Mouse (Mus musculus) kidney, postnatal 10 days (tissue): ENCODE data around the gene Hpgd.
A peak's percentile ranks its signal among the peaks of the same experiment; 100 is the strongest.
"Not testable (repeated sequence)": the region's sequence is repeated elsewhere in the genome, so short reads cannot be mapped to it uniquely, and the experiment has no call there.

Experiments used
- DNase-seq: peaks from one replicate; pipeline ENCODE4 v3.0.0; 2021; ENCODE audit warnings: mixed read lengths

Gene Hpgd

GRCm38 (mm10) chr8:56294373-56294877 is at the start of gene Hpgd:
Hpgd (plus strand) TSS chr8:56294585.
- DNase-seq: peak; percentile 75

DNA sequence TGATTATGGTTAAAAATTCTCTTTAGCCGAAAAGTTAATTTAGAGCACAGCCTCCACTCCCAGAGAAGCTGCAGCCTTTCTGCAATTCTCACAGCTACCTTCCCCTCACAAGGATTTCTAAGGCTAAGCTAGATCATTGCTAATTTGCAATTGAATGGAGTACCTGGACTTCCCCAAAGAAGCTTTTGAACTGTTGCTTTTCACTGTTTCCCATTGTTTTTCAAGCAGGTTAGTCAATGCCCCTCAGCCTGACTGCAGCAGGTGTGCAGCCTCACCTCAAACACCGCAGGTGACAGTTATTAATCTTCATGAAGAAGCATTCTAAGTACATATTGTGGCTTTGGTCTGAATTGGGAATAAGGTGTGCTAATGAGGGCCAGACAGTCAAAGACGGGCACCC is 42.7 kb upstream of the Hpgd start:
- DNase-seq: not testable (repeated sequence)

DNA sequence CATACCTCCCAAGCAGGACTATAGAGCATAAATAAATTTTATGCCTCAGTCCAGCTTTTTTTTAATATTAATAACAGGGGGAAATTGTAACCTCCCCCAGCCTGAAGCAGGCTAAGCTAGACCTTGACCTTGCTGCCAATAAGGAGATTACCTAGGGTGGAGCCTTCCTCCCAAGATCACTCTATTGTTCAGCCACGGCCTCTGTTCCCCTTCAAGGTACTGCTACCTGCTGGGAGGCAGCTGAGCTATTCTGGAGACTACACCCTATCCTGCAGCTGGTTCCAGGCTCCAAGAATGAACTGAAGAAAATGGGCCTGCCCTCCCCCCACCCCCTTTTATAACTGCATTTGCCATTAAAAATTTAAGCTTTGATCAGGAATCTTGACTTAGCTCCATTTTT is 42.1 kb upstream of the Hpgd start:
- DNase-seq: no peak

DNA sequence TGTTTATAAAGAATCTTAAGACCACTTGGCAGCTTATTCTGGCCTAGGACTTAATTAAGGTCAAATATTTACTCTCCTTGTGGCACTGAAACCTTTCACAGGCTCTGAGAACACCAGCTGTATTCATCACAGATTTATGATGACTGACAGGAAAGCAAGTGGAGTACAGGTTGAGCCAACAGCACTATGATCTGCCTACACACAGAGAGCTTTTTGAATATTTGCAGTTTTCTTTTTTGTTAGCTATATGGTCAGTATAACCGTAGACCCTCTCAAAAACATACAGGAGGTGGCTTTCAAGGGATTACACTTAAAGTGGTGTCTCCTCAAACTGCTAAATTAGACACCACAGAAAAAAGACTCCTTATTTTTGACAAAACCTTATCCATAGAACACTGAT is 33.2 kb upstream of the Hpgd start:
- DNase-seq: no peak

DNA sequence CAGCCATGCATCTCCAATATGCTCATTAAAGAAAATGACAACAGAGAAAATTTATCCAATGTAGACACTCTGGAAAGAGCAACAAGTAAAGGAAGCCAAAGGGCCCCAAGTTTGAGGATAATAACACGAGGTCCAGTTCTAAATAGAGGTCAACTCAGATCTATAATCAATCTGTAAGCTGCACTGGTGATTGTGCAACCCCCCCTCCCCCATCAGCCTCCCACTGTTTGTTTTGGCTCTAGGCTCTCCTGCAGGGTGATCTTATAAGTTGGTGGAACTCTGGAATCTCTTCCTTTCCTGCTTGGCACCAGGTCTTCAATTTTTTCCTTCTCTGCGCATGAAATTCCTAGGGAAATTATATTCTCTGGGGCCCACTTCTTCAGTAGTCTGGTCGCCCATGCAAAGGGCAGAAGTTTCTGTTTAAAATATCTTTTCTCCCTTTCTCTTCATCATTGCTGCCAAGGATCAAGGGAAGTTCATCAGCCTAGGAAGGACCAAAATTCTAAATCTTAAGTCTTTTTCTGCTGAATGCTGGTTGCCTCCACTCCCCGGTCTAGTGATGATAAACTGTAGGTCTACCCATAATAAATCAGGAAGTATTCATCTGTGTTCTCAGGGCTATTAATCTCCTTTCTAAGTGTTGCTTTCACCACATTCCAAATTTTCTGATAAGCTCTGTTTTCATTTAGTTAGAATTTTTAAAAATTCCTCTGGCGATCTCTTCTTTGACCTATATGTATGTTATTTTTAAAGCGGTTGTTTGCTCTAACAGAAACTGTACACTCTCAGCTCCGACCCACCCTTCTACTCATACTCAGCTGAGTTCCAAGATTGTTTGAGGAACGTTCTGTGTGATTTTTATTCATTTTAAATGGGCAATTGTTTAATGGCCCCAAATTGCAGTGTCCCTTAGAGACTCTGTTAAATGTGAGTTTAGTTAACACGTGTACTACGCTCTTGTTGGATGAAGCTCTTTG is 24.4 kb upstream of the Hpgd start:
- DNase-seq: peak; percentile 60

- DNase-seq: no peak
Observed at GRCm38 (mm10) chr8:56272934-56273333, 21.5 kb upstream of the Hpgd start.

GRCm38 (mm10) chr8:56275316-56275715 is 19.1 kb upstream of the Hpgd start:
- no peak for DNase-seq

- DNase-seq: no peak
Observed at GRCm38 (mm10) chr8:56277810-56278528, 16.4 kb upstream of the Hpgd start.

DNA sequence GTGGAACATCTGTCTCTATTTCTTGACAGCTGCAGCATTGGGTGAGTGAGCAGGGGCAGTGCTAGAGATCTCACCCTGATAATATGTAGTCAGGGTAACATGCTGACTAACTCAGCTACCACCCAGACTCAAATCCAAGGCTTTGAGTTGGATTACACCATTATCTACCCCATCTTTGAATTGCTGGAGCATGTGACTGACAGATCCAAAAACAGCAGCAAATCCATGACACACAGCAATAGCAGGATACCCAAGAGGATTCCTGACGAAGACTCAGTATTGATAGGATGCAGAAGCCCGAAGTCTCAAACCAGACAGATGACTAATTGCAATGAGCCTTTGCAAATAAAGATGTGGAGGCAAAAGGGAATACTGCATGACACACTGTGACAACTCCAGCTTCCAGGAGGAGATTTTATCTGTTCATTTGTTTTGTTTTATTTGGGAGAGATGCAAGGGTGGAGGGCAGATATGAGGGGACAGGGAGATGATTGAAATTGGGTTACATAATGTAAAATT is 15.8 kb upstream of the Hpgd start:
- DNase-seq: no peak

DNA sequence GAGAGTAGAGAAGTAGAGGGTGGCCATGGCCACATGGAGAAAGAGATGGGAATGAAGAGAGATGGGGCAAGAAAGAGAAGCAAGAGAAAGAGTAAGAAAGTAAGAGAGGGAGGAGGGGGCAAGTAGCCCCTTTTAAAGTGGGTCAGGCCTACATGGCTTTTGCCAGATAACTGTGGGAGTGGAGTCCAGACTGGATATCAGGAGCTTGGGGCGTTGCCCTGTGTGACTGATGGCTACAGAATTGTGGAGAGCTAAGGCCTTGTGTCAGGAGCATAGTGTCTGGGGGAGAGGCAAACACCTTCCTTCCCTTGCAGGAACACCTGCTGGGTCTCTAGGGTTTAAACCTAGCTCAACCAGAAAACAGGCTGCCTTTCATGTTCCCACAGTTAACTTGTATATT is 10.4 kb upstream of the Hpgd start:
- DNase-seq: no peak

DNA sequence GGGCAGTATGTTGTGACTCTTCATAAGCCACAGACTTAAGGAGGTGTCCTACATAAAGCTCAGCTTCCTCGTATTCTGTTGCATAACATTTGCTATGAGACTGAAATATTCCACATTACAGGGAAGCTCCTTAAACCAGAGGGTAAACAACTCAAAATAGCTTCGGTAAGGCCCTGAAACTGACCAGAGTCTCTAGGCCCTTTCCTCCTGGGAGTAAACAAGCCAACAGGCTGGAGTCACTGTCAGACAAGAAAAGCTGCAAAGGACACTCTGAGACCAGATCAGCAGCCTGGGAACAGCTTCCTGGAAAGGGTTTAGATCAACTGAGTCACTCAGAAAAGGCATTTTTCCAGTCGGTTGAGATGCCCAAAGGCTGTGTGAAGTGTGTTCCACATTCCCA is 9.4 kb upstream of the Hpgd start:
- DNase-seq: peak; percentile 7

DNA sequence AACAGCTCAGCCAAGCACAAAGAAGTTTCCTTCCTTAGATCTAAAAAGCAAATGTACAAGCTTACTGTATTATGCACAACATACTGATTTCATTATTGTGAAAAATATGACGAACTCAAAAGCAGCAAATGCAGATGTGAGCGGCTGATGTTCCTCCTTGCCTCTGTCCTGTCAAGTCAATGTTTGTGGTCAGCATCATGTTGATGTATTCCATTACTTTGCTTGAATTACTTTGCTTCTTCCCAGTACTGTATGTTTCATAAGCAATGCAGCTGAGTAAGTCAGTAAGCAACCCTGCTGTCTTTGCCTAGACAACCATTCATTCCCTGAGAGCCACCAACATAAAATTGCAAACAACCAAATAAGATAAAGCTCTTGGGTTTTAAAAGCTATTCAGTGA is 7.7 kb upstream of the Hpgd start:
- DNase-seq: no peak

DNA sequence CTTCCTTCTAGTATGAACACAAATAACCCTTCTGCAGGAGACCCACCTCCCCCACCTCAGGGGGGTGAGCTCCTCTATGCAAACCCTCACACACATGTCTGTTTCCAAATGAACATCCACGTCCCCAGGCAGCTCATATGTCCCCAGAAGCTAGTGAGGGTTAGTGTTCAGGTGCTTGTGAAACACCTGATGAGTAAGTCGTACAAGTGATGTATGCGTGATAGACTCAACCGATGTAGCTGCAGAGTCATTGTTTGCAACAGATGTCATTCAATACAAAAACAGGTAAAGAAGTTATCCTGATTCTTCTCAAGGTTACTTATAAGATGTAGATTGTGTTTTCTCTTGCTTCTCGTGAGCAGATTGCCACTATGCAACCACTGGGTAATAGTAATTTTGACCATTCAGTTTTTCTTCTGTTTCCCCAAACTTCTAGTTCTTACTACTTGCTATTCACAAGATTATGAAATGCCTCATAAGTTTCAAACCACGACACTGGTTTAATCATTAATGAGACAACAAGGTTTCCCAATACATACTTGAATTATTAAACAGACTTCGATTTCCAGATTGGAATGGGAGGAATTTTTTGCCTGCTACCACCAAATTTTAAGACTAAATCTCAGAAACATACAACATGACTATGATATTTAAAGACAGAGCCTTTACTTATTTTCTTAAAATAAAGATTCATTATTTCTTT is 6.9 kb upstream of the Hpgd start:
- no peak for DNase-seq

GRCm38 (mm10) chr8:56292318-56292717 is 2.1 kb upstream of the Hpgd start:
- no peak for DNase-seq

DNA sequence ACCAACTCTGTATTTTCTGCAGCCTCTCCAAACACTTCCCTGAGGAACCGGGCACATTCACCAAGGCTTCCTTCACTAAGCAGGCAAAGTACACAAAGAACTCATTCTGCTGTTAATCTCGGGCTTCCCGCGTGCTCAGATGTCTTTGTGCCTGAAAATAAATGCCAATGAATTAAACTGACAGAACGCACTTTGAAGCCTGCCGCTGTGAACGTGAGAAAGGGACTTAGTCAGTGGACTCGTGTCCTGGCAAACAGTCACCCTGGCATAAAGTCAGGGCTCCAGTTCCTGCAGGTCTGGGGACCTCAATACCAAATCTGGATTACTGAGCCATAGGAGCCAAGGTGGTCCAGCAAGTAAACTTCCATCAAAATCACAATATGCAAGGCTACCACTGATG is 905 bp upstream of the Hpgd start:
- DNase-seq: peak; percentile 23

DNA sequence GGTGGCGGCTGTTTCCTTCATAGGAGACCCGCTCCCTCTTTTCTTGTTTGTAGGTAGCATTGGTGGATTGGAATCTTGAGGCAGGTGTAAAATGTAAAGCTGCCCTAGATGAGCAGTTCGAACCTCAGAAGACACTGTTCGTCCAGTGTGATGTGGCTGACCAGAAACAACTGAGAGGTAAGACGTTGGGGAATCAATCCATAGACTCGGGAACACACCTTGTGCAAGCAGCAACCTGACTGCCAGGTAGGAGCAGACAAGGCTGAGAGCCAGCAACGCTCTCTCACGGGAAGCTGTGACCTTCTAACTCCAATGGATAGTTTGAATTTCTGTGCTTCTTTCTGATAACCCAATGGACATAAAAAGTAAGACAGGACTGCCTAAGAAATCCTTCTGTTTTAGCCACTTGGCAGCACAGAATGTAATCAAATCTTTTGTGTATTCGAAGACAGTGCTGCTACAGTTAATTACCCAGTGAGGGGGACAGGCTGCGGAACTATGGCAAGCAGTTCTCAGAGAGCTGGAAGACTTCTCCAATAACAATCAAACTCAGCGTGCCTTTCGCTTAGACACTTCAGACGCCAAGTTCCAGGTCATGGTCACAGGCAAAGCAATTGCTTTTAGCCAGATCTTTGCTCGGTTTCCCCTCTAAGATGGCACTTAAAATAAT is 636 bp downstream of the Hpgd start:
- DNase-seq: no peak

DNA sequence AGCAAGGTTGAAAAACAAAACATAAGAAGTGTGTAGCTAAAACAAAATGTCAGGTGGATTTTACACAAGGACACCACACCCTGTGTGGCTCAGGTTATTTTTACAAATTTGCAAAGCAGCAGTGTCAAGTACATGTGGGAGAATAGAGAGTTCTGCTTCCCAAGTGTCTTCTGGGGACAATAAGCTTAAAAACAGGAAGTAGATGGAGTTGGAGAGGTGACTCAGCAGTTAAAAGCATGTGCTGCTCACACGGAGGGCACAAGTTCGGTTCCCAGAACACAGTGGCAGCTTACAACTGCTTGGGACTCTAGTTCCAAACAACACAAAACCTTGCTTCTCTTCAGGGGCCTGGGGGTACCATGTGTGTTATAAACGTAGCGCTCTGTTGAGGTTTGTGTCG is 5.0 kb downstream of the Hpgd start:
- DNase-seq: no peak

DNA sequence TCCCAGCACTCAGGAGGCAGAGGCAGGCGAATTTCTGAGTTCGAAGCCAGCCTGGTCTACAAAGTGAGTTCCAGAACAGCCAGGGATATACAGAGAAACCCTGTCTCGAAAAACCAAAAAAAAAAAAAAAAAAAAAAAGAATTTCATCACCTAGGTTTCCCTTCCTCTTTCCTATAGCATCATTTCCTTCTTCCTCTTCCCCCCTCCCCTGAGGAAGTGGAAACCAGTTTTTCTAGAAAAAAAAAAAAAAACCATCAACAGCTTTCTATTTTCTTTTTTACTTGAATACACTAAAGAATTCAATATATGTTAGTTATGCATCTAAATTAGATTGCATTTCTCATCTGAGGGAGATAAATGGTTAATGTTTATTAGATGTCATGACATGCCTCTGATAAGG is 6.9 kb downstream of the Hpgd start:
- not testable (repeated sequence) for DNase-seq

GRCm38 (mm10) chr8:56304595-56304994 is 10.2 kb downstream of the Hpgd start:
- no peak for DNase-seq

- no peak for DNase-seq
Observed at GRCm38 (mm10) chr8:56313622-56314021, 19.2 kb downstream of the Hpgd start.

GRCm38 (mm10) chr8:56315189-56315588 is 20.8 kb downstream of the Hpgd start:
- no peak for DNase-seq

DNA sequence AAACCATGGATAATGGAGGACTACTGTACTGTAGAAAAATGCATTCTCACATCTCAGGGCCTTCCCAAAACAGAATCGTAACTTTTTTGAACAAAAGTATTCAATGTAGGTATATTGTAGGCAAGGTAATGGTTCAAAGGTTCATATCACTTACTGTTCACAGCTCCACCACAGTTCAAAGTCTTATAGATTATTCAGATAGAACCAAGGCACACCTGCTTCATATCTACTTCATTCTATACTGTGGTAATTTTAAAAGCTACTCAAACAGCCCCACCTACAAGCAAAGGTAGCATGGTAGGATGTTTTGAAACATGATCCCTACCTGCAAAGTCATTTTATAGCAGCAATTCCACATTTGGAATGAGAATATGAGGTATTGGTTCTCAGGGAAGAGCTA is 28.9 kb downstream of the Hpgd start:
- no peak for DNase-seq
